28 mouse cellular contexts compared by ENCODE assay signal in genomic region chr4:139225115-139225514, GRCm38 (mm10). TPM values are rescaled to one million over a fixed set of nuclear protein-coding genes. Genes with fewer than 3 reads are reported as not detected.
A peak's percentile ranks its signal among the peaks of the same experiment; 100 is the strongest.
DNase-seq lines count a peak whose midpoint lies in the region; ATAC-seq and TF ChIP-seq lines count a peak whose summit lies in the region.
"Had no signal": no experiment of that assay in that cellular context is flagged by ENCODE, and none has a peak within 500 bp of the region (broad histone marks: within the 10 kb centered on the region; RNA-seq: fewer than 3 reads in every experiment).

No protein-coding gene starts in this region.

- H3K9ac ChIP-seq in kidney, embryonic 15.5 days: no peak overlapping the region
- H3K9ac ChIP-seq in hindbrain, postnatal 0 days (replicated peaks; ENCODE audit: low read length): no peak overlapping the region
- H3K9ac ChIP-seq: forebrain, embryonic 15.5 days; hindbrain, embryonic 14.5 days; limb, embryonic 13.5 days; lung, embryonic 15.5 days; midbrain, embryonic 12.5 days; neural tube, embryonic 12.5 days had no signal

- no peak overlapping the region for H3K4me3 ChIP-seq in gastrocnemius, adult 2 months
- no peak overlapping the region for H3K4me3 ChIP-seq in kidney, embryonic 15.5 days (replicated peaks)
- H3K4me3 ChIP-seq in hindbrain, postnatal 0 days (ENCODE audit: low read length): no peak overlapping the region
- H3K4me3 ChIP-seq: forebrain, embryonic 10.5 days; forebrain, embryonic 15.5 days; limb, embryonic 13.5 days; lung, embryonic 15.5 days; megakaryocyte, embryonic 14.5 days; midbrain, embryonic 12.5 days; myocyte; neural tube, embryonic 12.5 days had no signal

- ATAC-seq in kidney, embryonic 15.5 days (replicated peaks; ENCODE audit: low FRiP score): no peak
- no peak for ATAC-seq in hindbrain, postnatal 0 days
- ATAC-seq: forebrain, embryonic 15.5 days; inflammation-experienced regulatory T-cells, adult 6 months had no signal

- H3K4me1 ChIP-seq in kidney, embryonic 15.5 days: peaks cover 45% of the 10 kb centered on the region
- no peaks in the 10 kb centered on the region for H3K4me1 ChIP-seq in hindbrain, postnatal 0 days (ENCODE audit: insufficient read depth, low read length)
- H3K4me1 ChIP-seq: neural tube, embryonic 12.5 days had no signal

- intact Hi-C loops in gastrocnemius, adult 2 months (cut with DNase I): no loop called here

- peaks cover 13% of the 10 kb centered on the region for H3K36me3 ChIP-seq in kidney, embryonic 15.5 days
- no peaks in the 10 kb centered on the region for H3K36me3 ChIP-seq in hindbrain, postnatal 0 days (ENCODE audit: insufficient read depth, low read length)
- H3K36me3 ChIP-seq: forebrain, embryonic 15.5 days had no signal

- H3K9me3 ChIP-seq in kidney, embryonic 15.5 days (replicated peaks): no peaks in the 10 kb centered on the region
- no peaks in the 10 kb centered on the region for H3K9me3 ChIP-seq in hindbrain, postnatal 0 days (ENCODE audit: low read length)
- H3K9me3 ChIP-seq: forebrain, embryonic 10.5 days; forebrain, embryonic 15.5 days; limb, embryonic 13.5 days; lung, embryonic 15.5 days; megakaryocyte, embryonic 14.5 days; midbrain, embryonic 12.5 days; neural tube, embryonic 12.5 days had no signal

- 60% methylated on average over 5 of the region's 5 CpGs for WGBS in kidney, embryonic 15.5 days
- WGBS in hindbrain, postnatal 0 days: 62% methylated on average over 5 of the region's 5 CpGs

- H3K27ac ChIP-seq in gastrocnemius, adult 2 months: peak overlapping the region; percentile 67
- H3K27ac ChIP-seq in kidney, embryonic 15.5 days: 0 out of 2 replicates have a peak overlapping the region, but pooled peaks have one; percentile 10
- H3K27ac ChIP-seq in hindbrain, postnatal 0 days: no peak overlapping the region
- H3K27ac ChIP-seq: forebrain, embryonic 10.5 days; forebrain, embryonic 15.5 days; hindbrain, embryonic 14.5 days; limb, embryonic 13.5 days; lung, embryonic 15.5 days; midbrain, embryonic 12.5 days; neural tube, embryonic 12.5 days had no signal

- no peak for TF ChIP-seq CTCF in gastrocnemius, adult 2 months (IDR thresholded peaks at IDR 0.05)
- TF ChIP-seq CTCF in hindbrain, postnatal 0 days (IDR thresholded peaks at IDR 0.05; ENCODE audit: low read depth): no peak

- H3K4me2 ChIP-seq in kidney, embryonic 15.5 days: no peak overlapping the region
- no peak overlapping the region for H3K4me2 ChIP-seq in hindbrain, postnatal 0 days (ENCODE audit: low read depth, low read length)
- H3K4me2 ChIP-seq: forebrain, embryonic 15.5 days; heart, embryonic 11.5 days; hindbrain, embryonic 14.5 days; limb, embryonic 13.5 days; liver, embryonic 11.5 days; lung, embryonic 15.5 days; midbrain, embryonic 12.5 days; neural tube, embryonic 12.5 days had no signal

- no peaks in the 10 kb centered on the region for H3K27me3 ChIP-seq in kidney, embryonic 15.5 days
- no peaks in the 10 kb centered on the region for H3K27me3 ChIP-seq in hindbrain, postnatal 0 days (ENCODE audit: insufficient read depth, low read length)
- H3K27me3 ChIP-seq: forebrain, embryonic 15.5 days; limb, embryonic 13.5 days; lung, embryonic 15.5 days; megakaryocyte, embryonic 14.5 days; midbrain, embryonic 12.5 days; neural tube, embryonic 12.5 days had no signal

- DNase-seq in gastrocnemius, adult 2 months: no peak
- DNase-seq in gastrocnemius, postnatal 10 days: no peak
- no peak for DNase-seq in kidney, postnatal 10 days
- DNase-seq in right cerebral cortex, postnatal 25 days: peak; percentile 43
- DNase-seq in right cerebral cortex, postnatal 4 days: no peak
- no peak for DNase-seq in hindbrain, postnatal 0 days (ENCODE audit: low spot score)
- DNase-seq: adrenal gland, postnatal 25 days; cerebellum, adult 18-20 months; cerebellum, postnatal 14 days; gastrocnemius, postnatal 14 days; heart, postnatal 10 days; kidney, adult 9 months; kidney, postnatal 4 days; lung, postnatal 36 days; right cerebral cortex, adult 18-20 months had no signal

RNA-seq across cellular contexts. Expression of gene Capzb, which starts 32.4 kb away (rescaled TPM):
- 100 to 1,000 TPM; 444 to 499 TPM for total RNA-seq in gastrocnemius, adult 2 months (2021)
- 100 to 1,000 TPM; 576 to 632 TPM for total RNA-seq in gastrocnemius, postnatal 10 days (2021)
- 392 and 395 TPM in 2 replicates for polyA plus RNA-seq in kidney, embryonic 15.5 days (2015; fragmentation: Nextera tagmentation; extraction: Ambion mirVana)
- 86.6 and 88.5 TPM in 2 replicates for total RNA-seq in hindbrain, postnatal 0 days (2014; rRNA removed)
- polyA plus RNA-seq in hindbrain, postnatal 0 days (2015; fragmentation: Nextera tagmentation; extraction: Ambion mirVana): 310 and 315 TPM in 2 replicates
